Mouse (Mus musculus) forelimb bud, embryonic 11.5 days (tissue): ENCODE results near the gene Tm9sf2.
"Not testable (repeated sequence)": the region's sequence is repeated elsewhere in the genome, so short reads cannot be mapped to it uniquely, and the experiment has no call there.

Source experiments
- DNase-seq: peaks from one replicate; pipeline ENCODE4 v3.0.0-alpha.2; 2012; ENCODE audit warnings: low read depth, low spot score

Gene Tm9sf2

DNA sequence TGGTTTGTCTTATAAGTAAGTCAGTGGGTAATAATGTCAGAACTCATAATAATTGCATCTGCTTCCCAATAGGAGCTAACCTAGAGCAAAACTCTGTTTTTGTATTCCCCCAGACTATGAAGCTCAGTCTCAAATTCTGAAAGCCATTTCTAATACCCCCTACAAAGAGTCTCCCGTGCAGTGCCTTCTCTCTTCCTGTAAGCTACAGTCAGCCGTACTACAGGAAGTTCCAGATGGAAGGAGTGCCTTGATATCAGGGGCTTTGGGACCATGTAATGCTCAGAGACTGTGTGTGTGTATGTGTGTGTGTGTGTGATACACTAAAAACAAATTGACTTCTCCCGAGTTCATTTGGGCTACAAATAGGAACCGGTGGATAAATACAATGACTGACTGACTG is 7.3 kb upstream of the Tm9sf2 start:
- DNase-seq = no peak

DNA sequence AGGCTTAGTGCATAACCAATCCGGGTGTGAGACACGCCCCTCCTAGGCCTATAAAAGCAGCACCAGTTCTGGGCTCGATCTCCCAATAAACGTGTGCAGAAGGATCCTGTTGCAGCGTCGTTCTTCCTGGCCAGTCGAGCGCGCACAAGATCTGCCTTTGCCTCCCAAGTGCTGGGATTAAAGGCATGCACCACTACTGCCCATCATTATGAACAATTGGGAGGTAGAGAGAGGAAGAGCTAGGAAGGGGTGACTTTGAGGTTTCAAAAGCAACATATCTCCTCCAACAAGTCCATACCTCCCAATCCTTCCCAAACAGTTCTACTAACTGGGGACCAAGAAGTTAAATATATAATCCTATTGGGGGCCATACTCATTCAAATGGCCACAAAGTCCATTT is 4.9 kb upstream of the Tm9sf2 start:
- DNase-seq = not testable (repeated sequence)

DNA sequence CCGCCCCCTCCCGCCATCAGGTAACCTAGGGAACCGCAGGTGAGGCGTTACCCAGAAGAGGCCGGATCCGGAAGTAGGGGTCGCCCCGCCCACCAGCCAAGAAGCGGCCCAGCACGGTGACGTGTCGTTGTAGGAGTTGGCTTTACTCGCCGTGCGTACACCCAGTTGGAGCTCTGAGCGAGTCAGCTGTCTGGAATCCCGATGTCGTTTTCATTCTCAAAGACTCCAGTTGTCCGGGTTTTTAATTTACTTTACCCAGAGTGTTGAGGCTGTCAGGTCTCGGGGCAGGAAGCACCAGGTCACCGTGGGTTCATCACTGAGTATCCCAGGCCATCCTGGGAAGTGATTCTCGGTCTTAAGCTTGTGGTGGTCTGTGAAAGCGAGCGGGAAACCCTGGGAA is 2.0 kb upstream of the Tm9sf2 start:
- peak; percentile 95 for DNase-seq

DNA sequence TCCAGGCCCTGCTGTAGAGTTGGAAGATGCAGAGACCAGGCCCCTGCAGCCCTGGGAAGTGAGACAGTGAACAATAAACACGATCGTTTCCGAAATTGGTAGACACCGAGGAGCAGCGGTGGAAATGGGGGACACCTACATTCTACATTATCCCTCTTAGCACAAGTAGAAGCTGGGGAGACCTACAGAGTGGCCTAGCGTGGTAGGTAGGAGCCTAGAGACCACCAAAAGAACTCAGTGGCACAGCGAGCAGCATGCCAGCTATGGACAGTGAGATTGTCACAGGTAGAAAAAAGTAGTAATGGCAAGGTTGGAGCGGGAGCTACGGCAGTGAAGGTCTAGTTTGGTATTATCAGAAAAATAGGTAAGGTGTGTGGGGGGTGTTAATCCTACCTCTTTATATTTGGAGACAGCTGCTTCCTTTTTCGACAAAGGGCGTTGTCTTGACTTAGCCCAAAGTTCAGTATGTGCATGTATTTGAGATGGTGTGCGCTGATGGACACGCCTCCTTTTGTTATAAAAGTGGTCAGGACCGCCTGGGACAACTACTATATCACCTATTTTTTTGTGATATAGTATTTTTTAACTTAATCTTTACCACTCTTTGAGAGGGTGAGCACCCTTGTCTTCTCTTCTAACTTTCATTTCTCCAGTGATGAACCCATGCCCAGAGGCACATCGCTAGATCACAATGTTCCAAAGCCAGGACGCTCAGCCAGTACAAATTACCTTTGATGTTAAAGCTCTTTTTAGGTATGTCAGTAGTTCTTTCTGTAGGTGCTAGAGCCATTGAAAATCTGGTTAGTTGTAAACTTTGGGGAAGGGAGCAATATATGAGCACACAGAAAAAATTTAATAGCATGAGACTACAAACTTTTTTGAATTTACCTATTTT is 1.2 kb upstream of the Tm9sf2 start:
- no peak for DNase-seq

DNA sequence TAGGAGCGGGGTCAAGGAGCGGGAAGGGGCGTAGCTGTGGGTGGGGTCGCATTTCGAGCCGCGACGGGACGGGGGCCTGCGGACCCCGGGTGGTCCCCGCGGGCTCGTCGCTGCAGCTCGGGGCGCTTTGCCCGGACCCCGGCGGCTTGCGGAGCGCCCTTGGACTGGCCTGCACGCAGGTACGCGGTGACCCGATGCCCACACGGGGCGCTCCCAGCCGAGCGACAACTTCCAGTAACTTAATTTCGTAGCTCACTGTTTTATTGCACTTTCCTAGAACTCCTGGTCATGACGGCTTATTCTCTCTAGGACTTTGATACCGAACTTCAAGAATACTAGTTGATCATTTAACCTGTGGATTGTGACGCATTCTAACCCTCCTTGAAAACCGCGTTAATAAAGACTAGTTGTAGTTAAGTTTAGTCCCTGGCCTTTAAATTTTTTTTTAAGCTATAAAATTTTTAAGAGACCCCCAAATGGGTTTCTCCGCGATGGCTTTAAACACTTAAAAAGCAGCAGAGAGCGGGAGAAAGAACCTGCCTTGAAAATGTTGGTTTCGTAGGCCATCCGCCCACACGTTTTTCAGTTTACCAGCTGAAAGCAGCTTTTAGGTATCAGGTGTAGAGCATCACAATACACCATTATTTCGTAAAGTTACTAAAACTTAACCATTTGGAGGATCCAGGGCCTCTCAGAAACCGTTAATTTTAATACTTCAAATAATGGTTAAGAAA is 810 bp downstream of the Tm9sf2 start:
- peak; percentile 32 for DNase-seq

DNA sequence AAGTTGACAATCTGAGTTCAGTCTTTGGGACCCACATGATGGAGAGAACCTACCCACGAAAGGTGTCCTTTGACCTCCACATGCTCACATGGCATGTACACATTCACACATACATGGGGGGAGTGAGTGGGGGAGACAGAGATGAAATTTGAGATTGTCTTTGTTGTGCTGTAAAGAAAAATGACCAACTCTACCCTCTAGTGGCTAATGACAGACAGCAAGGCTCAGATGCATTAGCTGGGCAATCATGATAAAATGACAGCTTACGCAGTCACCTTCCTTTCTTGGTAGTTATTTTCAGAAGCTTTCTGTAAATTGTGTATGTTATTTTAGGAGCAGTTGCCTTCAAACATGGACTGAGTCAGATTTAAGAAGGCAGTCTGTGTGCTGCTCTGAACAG is 4.8 kb downstream of the Tm9sf2 start:
- no peak for DNase-seq

DNA sequence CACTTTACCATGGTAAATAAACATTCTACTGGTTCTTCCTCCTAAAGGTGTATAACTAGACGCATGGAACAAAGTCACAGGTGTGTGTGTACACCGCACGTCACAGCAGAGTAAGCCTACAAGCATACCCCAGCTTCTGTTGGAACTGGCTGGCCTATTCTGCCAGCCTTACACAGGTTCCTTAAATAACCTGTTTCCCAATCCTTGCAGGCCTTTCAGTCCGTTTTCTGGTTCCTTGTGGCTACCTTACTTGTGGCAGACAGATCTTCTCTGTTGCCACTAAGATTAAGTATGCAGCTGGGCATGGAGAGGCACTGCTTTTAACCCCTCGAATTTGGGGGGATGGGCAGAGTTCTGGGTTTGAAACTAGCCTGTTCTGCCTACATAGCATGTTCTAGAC is 5.5 kb downstream of the Tm9sf2 start:
- DNase-seq = no peak

DNA sequence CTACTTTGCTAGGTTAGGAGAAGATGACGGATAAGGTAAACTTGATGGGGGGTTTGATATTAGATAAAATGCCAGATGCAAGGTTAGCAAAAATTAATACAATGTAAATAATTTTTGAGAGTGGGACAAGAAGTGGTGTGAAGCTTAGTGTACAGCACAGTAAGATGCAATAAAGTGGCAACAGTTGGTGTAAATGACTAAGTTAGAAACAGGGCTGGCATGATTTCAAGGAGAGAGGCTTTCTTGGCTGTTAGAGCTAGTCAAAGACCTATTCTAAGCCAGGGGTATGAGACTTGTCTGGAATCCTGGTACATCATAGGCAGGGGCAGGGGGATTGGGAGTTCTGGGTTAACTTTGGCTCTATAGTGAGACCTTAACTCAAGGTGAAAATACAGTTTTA is 9.4 kb downstream of the Tm9sf2 start:
- DNase-seq = no peak

DNA sequence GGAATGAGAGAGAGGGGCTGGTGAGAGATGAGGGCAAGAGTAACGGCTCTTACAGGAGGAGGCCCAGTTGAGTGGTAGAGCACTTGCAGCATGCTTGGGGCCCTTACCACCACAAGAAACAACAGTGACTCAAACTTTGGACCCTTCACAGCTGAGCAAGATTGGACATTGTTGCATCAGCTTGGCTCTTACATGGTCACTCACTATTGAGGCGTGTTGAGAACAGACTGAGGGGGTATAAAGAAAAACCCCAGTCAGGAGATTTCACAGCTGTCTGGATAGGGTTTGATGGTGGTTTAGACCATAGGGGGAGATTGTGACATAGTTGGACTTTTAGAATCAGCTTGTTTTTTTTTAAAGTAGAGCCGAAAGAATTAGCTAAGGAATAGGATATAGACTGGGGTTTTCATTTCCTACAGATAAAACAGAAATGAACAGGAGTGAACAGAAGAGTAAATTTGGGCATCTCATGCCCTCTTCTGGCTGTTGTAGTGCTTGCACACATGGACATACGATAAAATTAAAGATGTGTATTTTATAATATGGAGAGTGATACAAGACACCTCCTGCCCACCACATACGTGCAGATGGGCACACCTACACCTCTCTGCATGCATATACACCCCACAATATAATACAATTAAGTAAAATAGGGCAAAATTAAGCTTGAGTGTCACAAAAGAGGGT is 23.4 kb downstream of the Tm9sf2 start:
- no peak for DNase-seq

DNA sequence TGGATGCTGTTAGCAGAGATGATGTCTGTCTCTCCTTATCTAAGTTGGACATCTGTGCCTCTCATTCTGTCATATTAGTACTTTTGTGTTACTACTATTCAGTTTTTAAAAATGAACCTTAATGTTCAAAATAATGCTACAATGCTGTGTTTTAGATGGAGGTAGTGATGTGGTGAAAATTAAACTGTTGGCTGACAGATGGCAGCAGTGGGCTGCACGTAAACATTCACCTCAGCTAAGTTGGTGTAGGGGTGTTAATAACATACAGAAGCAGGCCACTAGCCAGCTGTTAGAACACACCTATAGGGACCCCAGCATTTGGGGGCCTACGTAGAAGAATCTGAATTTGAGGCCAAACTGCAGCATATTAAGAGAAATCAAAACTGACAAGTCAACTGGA is 24.8 kb downstream of the Tm9sf2 start:
- DNase-seq = no peak

DNA sequence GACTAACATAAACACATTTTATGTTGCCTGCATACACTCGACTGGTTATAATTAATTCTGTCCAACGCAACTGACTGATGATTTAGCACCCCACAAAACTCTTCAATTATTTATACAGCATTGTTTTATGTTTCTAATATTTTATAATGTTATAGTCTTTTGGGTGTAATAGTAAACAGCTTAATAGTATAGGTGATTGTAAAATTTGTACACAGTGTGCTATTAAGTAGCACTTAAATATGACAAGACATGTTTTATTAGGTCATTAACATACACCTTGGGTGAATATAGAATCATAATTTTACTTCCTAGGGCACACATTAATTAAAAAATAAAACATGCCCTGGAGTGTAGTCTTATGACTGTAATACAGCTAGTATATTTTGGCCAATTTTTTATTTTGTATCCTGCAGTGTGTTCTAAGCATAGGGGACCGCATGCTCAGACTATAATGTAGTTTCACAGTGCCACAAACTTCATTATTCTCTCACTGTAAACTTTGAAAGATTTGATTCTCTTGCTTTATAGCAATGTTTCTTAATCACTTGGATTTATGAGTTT is 29.6 kb downstream of the Tm9sf2 start:
- no peak for DNase-seq

DNA sequence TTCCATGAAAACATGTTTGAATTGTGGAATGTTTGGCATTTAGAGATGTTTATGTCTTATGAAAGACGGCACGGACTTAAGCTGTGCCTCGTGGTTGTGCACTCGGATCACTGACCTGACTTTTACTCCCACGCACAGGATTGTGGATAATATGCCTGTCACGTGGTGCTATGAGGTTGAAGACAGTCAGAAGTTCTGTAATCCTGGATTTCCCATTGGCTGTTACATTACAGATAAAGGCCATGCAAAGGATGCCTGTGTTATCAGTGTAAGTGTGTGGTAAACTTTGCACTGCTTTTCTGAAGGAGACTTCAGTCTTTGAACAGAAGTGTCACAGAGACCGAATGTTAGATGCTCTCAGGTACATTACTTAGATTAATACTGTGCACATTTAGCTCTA is 30.4 kb downstream of the Tm9sf2 start:
- no peak for DNase-seq

DNA sequence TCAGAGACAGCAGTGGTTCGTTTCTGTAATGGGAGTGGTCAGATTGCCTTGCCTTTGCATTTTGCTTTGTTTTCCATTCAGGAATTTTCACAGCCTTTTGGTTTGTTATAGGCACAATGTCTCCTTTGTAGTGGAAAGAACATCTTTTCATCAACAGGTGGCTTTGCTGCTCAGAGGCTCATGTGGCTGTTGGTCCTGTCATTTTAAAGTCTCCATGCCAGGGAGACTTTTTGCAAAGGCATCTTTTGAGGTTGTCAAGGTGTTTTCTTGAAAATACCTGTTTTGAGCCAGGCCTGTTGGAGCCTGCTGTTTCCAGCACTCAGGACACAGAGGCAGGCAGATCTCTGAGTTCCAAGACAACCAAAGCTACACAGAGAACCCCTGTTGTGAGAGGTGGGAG is 33.3 kb downstream of the Tm9sf2 start:
- DNase-seq = no peak

DNA sequence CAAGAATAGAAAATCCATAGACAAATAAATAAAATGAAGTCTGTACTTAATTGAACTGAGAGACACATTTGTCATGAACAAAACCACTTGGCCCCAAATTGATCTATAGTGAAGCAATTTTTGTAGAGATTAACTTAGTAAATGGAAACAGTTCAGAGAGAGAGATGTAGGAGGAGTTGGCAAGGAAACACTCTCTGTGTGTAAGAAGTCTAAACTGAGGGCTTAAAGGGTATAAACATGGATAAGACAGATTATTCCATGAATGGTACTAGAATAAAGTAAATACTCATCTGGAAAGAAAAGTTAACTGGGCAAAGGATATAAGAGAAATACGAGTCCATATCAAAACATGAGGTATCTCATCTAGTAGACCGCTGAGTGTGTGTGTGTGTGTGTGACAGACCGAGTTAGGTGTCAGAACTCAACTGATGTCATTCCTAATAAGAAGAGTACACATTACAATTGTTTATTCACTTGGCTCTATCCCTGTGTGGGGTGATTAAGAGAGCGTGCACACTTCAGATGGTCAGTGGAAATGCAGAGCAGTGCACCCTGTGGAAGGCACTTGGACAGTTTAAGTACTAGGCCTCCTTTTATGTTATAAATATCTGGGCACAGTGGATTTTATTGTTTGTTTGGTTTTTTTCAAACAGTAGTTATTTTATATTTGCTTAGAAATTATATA is 36.9 kb downstream of the Tm9sf2 start:
- DNase-seq = no peak

DNA sequence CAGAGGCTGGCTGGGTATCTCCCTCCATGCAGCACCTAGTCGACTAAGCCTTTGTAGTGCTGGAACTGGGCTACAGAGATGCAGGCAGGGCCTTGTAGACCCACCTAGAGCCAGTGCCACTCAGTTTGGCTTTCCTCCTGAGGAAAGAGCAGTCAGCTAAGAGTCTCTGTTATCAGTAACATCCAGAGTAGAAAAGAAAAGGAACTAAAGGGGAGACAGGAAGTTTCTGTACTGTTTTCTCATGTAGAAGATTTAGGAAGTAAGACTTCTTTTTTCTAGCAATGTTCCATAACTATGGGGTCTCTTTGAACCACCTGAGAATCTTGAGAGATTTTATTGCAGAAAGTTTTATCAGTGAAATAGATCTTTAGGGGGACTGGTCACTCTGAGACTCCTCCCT is 38.5 kb downstream of the Tm9sf2 start:
- no peak for DNase-seq

DNA sequence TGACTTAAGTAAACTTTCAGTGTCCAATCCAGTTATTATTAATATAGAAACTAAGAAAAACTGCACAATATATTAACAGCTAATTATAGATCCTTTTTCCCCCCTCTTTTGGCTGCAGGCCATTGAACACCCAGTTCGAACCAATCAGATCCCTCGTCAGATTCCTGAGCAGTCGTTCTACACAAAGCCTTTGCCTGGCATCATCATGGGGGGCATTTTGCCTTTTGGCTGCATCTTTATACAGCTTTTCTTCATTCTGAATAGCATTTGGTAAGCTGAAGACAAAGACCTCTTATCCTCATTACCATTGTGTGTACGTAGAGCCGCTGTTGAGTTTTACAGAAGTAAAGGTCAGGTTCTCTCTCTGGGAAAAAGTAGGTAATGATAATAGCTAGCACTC is 43.8 kb downstream of the Tm9sf2 start:
- no peak for DNase-seq

DNA sequence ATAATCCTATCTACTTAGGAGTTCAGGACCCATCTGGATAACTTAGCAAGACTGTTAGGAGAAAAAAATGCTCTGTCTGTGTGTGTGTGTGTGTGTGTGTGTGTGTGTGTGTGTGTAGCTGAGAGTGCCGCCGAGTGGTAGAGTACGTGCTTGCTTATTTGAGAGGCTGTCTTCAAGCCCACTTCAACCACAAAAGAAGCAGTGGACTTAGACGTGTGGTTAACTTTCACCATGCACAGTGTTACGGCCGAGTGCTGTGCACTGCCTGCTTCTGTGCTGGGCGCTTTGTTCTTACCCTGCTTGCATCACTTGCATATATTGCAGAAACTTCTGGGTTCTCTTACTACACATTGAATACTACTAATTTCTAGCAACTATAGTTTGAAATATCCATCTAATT is 50.9 kb downstream of the Tm9sf2 start:
- DNase-seq = no peak

DNA sequence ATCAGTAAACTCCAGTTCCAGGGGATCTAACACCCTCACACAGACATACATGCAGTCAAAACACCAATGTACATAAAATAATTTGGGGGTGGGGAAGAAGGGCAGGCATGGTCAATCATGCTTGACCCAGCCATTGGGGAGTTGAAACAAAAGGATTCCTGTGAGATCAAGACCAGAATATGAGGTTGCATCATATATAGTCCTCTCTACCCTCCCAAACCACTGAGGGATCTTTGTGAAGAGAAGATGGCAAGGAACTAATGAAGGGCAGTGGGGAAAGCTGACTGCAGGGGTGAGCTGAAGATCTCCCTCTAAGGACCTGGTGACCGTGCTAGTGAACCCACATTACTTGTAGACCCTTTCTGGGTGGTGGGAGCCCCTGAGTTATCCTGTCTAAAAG is 54.1 kb downstream of the Tm9sf2 start:
- no peak for DNase-seq

DNA sequence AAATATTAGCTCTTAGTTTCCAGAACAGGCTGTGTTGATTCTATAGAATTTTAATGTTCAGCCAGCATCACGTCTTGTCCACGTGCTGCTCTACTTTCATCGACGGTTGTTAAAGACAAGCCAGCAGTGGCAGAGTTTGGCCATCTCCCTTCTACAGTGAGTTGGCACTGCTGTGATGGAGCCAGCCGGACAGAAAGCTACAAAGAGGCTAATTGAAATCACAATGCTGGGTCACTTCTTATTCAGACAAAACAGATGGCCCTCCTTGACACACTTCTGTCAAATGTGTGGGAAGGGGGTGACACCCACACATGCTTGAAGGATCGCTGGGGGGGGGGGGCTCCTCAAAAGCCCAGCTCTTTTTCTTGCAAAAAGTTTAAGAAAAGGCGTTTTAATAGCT is 62.1 kb downstream of the Tm9sf2 start:
- DNase-seq = no peak

DNA sequence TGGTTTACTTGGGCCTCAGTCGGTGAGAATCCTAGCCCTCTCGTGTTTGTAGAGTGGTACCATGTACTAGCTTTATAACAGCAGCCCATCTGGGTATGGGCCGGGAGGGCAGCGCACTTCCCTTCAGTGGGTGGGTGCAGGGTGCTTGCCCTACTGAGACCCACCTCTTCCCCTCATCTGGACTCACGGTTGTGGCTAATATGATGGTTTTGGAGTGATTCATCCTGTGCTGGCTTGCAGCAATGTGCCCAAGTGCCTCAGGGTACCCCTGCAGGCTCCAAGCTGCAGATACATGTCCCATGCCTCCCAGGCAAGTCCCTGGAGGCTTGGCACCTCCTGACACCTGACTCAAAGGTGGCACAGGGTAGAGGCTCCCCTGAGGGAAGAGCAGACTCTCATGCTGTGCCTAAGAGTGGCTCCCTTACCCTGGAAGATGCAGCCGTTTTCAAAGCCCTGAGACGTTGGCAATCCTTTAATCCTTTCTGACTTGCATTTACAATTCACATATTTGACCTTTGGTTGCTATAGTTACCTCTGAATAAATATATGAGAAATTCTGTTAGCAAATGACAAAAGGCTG is 63.5 kb downstream of the Tm9sf2 start:
- no peak for DNase-seq

DNA sequence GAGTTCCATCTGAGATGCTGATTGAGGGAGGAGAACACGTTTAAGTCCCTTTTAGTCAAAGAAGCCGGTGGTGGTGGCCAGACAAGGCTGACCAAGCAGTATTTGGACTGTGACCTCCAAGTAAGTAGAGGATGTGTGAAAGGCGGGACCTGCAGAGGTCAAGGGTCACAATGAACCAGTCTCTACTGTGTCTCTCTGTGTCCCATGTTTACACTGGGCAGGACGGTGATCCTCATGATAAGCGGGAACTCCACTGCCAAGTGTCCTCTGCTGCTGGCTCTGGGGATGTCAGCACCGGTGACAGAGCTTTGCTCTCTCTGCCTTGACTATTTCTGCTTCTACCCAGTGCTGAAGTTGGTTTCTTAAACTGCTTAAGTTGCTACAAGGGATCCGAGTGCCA is 64.2 kb downstream of the Tm9sf2 start:
- no peak for DNase-seq
